21 mouse cellular contexts compared by ENCODE assay signal in genomic region chr1:191814935-191815334, GRCm38 (mm10). TPM values are rescaled to one million over a fixed set of nuclear protein-coding genes. Genes with fewer than 3 reads are reported as not detected.
DNase-seq lines count a peak whose midpoint lies in the region; TF ChIP-seq lines count a peak whose summit lies in the region.
"Had no signal": no experiment of that assay in that cellular context is flagged by ENCODE, and none has a peak within 500 bp of the region (broad histone marks: within the 10 kb centered on the region; RNA-seq: fewer than 3 reads in every experiment).

No protein-coding gene starts in this region.

- TF ChIP-seq POLR2A in spleen, adult 2 months (IDR thresholded peaks at IDR 0.05; ENCODE audit: low read depth, low read length) = no peak

- H3K4me1 ChIP-seq in spleen, adult 2 months (ENCODE audit: control insufficient read depth, insufficient read depth, insufficient read length) = peaks cover 22% of the 10 kb centered on the region; the same call in 1 of the 2 replicates
- peaks cover 14% of the 10 kb centered on the region for H3K4me1 ChIP-seq in limb, embryonic 10.5 days
- H3K4me1 ChIP-seq: neural tube, embryonic 12.5 days had no signal

- no peaks in the 10 kb centered on the region for H3K27me3 ChIP-seq in spleen, adult 2 months (ENCODE audit: control insufficient read depth, insufficient read depth, low read length)
- H3K27me3 ChIP-seq in limb, embryonic 10.5 days (ENCODE audit: low read depth, poor library complexity, severe bottlenecking) = no peaks in the 10 kb centered on the region
- H3K27me3 ChIP-seq: CH12.LX; limb, embryonic 13.5 days; liver, embryonic 12.5 days; neural tube, embryonic 12.5 days had no signal

- no peaks in the 10 kb centered on the region for H3K9me3 ChIP-seq in limb, embryonic 10.5 days (replicated peaks)
- H3K9me3 ChIP-seq: limb, embryonic 13.5 days; liver, embryonic 12.5 days; neural tube, embryonic 12.5 days had no signal

- peak; percentile 12 for DNase-seq in embryo, embryonic 11 days
- DNase-seq in embryo, embryonic 10 days (ENCODE audit: low spot score) = no peak
- no peak for DNase-seq in spleen, adult 2 months (ENCODE audit: low read depth in 1 of 2, low spot score in 2 of 2)
- DNase-seq in spleen, adult 12 weeks (ENCODE audit: low spot score) = no peak
- DNase-seq in adipocyte (ENCODE audit: low spot score) = peak; percentile 43
- DNase-seq in limb, embryonic 10.5 days (ENCODE audit: low spot score) = no peak
- no peak for DNase-seq in left cerebral cortex, adult 18-20 months (ENCODE audit: low spot score in 2 of 2)
- DNase-seq in cerebellum, adult 9-11 months = no peak
- DNase-seq: cerebellum, adult 8-10 months; gastrocnemius, postnatal 36 days; heart, postnatal 36 days; kidney, adult 18-20 months; kidney, postnatal 4 days; midbrain, embryonic 14.5 days; thymus, postnatal 36 days had no signal

- 87% methylated on average over 5 of the region's 5 CpGs for WGBS in spleen, adult 2 months
- 35% methylated on average over 5 of the region's 5 CpGs for WGBS in limb, embryonic 10.5 days

- H3K4me3 ChIP-seq in spleen, adult 2 months (ENCODE audit: extremely low read depth, insufficient read depth, insufficient read length) = no peak overlapping the region
- no peak overlapping the region for H3K4me3 ChIP-seq in limb, embryonic 10.5 days
- H3K4me3 ChIP-seq: limb, embryonic 13.5 days; liver, embryonic 12.5 days; megakaryocyte, embryonic 14.5 days; neural tube, embryonic 12.5 days had no signal

- H3K27ac ChIP-seq in spleen, adult 2 months (ENCODE audit: insufficient read depth, low read length) = peak overlapping the region; percentile 57
- H3K27ac ChIP-seq in limb, embryonic 10.5 days = peak overlapping the region; percentile 42
- H3K27ac ChIP-seq: hindbrain, embryonic 14.5 days; limb, embryonic 13.5 days; liver, embryonic 12.5 days; neural tube, embryonic 12.5 days had no signal

- H3K36me3 ChIP-seq in spleen, adult 2 months (ENCODE audit: control insufficient read depth, insufficient read depth, low read length) = no peaks in the 10 kb centered on the region
- H3K36me3 ChIP-seq in limb, embryonic 10.5 days = no peaks in the 10 kb centered on the region
- H3K36me3 ChIP-seq: limb, embryonic 13.5 days; liver, embryonic 12.5 days; neural tube, embryonic 12.5 days had no signal

- no peak for TF ChIP-seq CTCF in spleen, adult 2 months (IDR thresholded peaks at IDR 0.05; ENCODE audit: extremely low read depth, insufficient read depth, insufficient read length, insufficient replicate concordance)

RNA-seq across cellular contexts. Expression of gene Nek2, which starts 6.3 kb away (rescaled TPM):
- 2.3 and 3.6 TPM in 2 replicates for polyA plus RNA-seq in spleen, adult 2 months (2012; rRNA removed)
- 64.7 and 68.0 TPM in 2 replicates for polyA plus RNA-seq in limb, embryonic 10.5 days (2016; fragmentation: Nextera tagmentation; extraction: Ambion mirVana)
- 1 to 10 TPM; 1.4 to 1.6 TPM for total RNA-seq in left cerebral cortex, adult 18-20 months (2021)

Comparison
In these comparisons a context has a peak if more than half of its experiments do, and no peak if none do; other contexts are left out.
1. DNase-seq: peak in embryo, embryonic 11 days (single experiment) and adipocyte (single experiment); none in embryo, embryonic 10 days (single experiment), spleen, adult 2 months (0 of 2), spleen, adult 12 weeks (single experiment), limb, embryonic 10.5 days (single experiment), left cerebral cortex, adult 18-20 months (0 of 2) and cerebellum, adult 9-11 months (single experiment).
2. RNA of gene Nek2, which starts 6.3 kb away (polyA plus RNA-seq): 64.7 to 68.0 TPM in limb, embryonic 10.5 days; 2.3 to 3.6 TPM in spleen, adult 2 months; every median in the first group is over 10 times any median in the second.